Mouse (Mus musculus): ENCODE results near the gene Tmem214.

- TF ChIP-seq CTCF (IDR thresholded peaks at IDR 0.05; ENCODE audit: insufficient read depth, low read length): no peak
- TF ChIP-seq POLR2A (IDR thresholded peaks at IDR 0.05; ENCODE audit: borderline replicate concordance, extremely low read depth, low read depth, low read length): no peak
These were observed 42.7 kb downstream of the Tmem214 start for GRCm38 (mm10) chr5:30910481-30910880.

Data from lung, adult 2 months (tissue).